Mouse (Mus musculus): ENCODE measurements around the gene Trex1. TPM values are rescaled to one million over a fixed set of nuclear protein-coding genes. Genes with fewer than 3 reads are reported as not detected.

The Trex1 gene
- polyA plus RNA-seq, 1 experiment from 2014 or later = 13.0 TPM

- no peaks in the 10 kb centered on the region for H3K36me3 ChIP-seq (ENCODE audit: control insufficient read depth, insufficient read depth, low read length)
- H3K27ac ChIP-seq (ENCODE audit: low read length) = peak overlapping the region; percentile 97; the same call in 1 of the 2 replicates
- ATAC-seq = peak; percentile 15; the same call in 1 of the 2 replicates
- H3K4me1 ChIP-seq (ENCODE audit: control insufficient read depth, insufficient read depth, low read length) = peaks cover 41% of the 10 kb centered on the region
- 0 out of 2 replicates have a peak overlapping the region, but pooled peaks have one; percentile 4 for H3K4me2 ChIP-seq (ENCODE audit: low read depth, low read length)
- H3K9ac ChIP-seq (ENCODE audit: low read depth, low read length) = no peak overlapping the region
- no peak overlapping the region for H3K4me3 ChIP-seq (ENCODE audit: low read length)
- 25% methylated on average over 4 of the region's 6 CpGs for WGBS
- H3K27me3 ChIP-seq (replicated peaks; ENCODE audit: control insufficient read depth, insufficient read depth, low read length) = no peaks in the 10 kb centered on the region
- no peaks in the 10 kb centered on the region for H3K9me3 ChIP-seq (ENCODE audit: control insufficient read depth, low read length)
Measured at GRCm38 (mm10) chr9:109098969-109099368, 39.4 kb upstream of the Trex1 start.

- WGBS = 74% methylated on average over 8 of the region's 8 CpGs
- Histone ChIP-seq H3K9me3 (ENCODE audit: control insufficient read depth, low read length) (no peaks in the 10 kb centered on the region), H3K4me3 (ENCODE audit: low read length) (peak overlapping the region; percentile 9; the same call in 1 of the 2 replicates), H3K27ac (ENCODE audit: low read length) (peak overlapping the region; percentile 97), H3K4me2 (ENCODE audit: low read depth, low read length) (peak overlapping the region; percentile 91; the same call in 1 of the 2 replicates), H3K27me3 (replicated peaks; ENCODE audit: control insufficient read depth, insufficient read depth, low read length) (no peaks in the 10 kb centered on the region), H3K9ac (ENCODE audit: low read depth, low read length) (peak overlapping the region; percentile 85; the same call in 1 of the 2 replicates), H3K4me1 (ENCODE audit: control insufficient read depth, insufficient read depth, low read length) (peaks cover 46% of the 10 kb centered on the region), H3K36me3 (ENCODE audit: control insufficient read depth, insufficient read depth, low read length) (no peaks in the 10 kb centered on the region)
- ATAC-seq = no peak
Measured at GRCm38 (mm10) chr9:109098366-109098765, 38.8 kb upstream of the Trex1 start.

DNA sequence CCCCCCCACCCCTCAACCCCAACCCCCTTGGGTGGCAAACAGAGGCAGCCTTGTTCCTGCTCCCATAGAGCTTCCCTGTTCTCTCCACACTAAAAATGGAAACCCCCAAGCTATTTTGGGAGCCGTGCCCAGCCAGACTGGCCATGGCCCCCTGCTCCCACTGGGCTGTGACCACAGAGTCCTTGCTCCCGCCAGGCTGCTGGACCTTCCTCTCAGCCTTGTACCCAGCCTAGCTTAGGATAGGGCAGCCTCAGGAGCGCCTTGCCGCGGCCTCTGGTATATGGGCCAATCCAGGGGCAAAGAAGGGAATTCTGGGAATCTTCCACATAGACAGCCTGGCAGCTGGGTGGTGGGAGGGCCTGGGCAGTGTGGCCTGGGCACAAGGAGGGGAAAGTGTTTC is 38.3 kb upstream of the Trex1 start:
- Histone ChIP-seq H3K27ac (ENCODE audit: low read length) (peak overlapping the region; percentile 97), H3K9me3 (ENCODE audit: control insufficient read depth, low read length) (no peaks in the 10 kb centered on the region), H3K4me1 (ENCODE audit: control insufficient read depth, insufficient read depth, low read length) (peaks cover 46% of the 10 kb centered on the region), H3K4me2 (ENCODE audit: low read depth, low read length) (peak overlapping the region; percentile 91), H3K9ac (ENCODE audit: low read depth, low read length) (peak overlapping the region; percentile 85), H3K4me3 (ENCODE audit: low read length) (no peak overlapping the region), H3K27me3 (replicated peaks; ENCODE audit: control insufficient read depth, insufficient read depth, low read length) (no peaks in the 10 kb centered on the region), H3K36me3 (ENCODE audit: control insufficient read depth, insufficient read depth, low read length) (no peaks in the 10 kb centered on the region)
- no peak for ATAC-seq
- WGBS = 63% methylated on average over 5 of the region's 5 CpGs

GRCm38 (mm10) chr9:109097291-109097690 is 37.8 kb upstream of the Trex1 start:
- Histone ChIP-seq H3K27me3 (replicated peaks; ENCODE audit: control insufficient read depth, insufficient read depth, low read length) (no peaks in the 10 kb centered on the region), H3K4me2 (ENCODE audit: low read depth, low read length) (peak overlapping the region; percentile 91), H3K36me3 (ENCODE audit: control insufficient read depth, insufficient read depth, low read length) (no peaks in the 10 kb centered on the region), H3K9ac (ENCODE audit: low read depth, low read length) (peak overlapping the region; percentile 85), H3K4me3 (ENCODE audit: low read length) (peak overlapping the region; percentile 70; the same call in 1 of the 2 replicates), H3K9me3 (ENCODE audit: control insufficient read depth, low read length) (no peaks in the 10 kb centered on the region), H3K27ac (ENCODE audit: low read length) (peak overlapping the region; percentile 97), H3K4me1 (ENCODE audit: control insufficient read depth, insufficient read depth, low read length) (peaks cover 46% of the 10 kb centered on the region)
- ATAC-seq = no peak
- WGBS = 34% methylated on average over 6 of the region's 6 CpGs

GRCm38 (mm10) chr9:109096856-109097255 is 37.3 kb upstream of the Trex1 start:
- Histone ChIP-seq H3K4me2 (ENCODE audit: low read depth, low read length) (peak overlapping the region; percentile 91), H3K27me3 (replicated peaks; ENCODE audit: control insufficient read depth, insufficient read depth, low read length) (no peaks in the 10 kb centered on the region), H3K4me1 (ENCODE audit: control insufficient read depth, insufficient read depth, low read length) (peaks cover 46% of the 10 kb centered on the region), H3K4me3 (ENCODE audit: low read length) (peak overlapping the region; percentile 70), H3K9me3 (ENCODE audit: control insufficient read depth, low read length) (no peaks in the 10 kb centered on the region), H3K36me3 (ENCODE audit: control insufficient read depth, insufficient read depth, low read length) (peaks cover 2% of the 10 kb centered on the region; the same call in 1 of the 2 replicates), H3K9ac (ENCODE audit: low read depth, low read length) (peak overlapping the region; percentile 85), H3K27ac (ENCODE audit: low read length) (peak overlapping the region; percentile 97)
- 26% methylated on average over 6 of the region's 6 CpGs for WGBS
- ATAC-seq = no peak

- H3K9ac ChIP-seq (ENCODE audit: low read depth, low read length) = peak overlapping the region; percentile 85
- ATAC-seq = no peak
- WGBS = 24% methylated on average over 9 of the region's 9 CpGs
- H3K36me3 ChIP-seq (ENCODE audit: control insufficient read depth, insufficient read depth, low read length) = peaks cover 2% of the 10 kb centered on the region; the same call in 1 of the 2 replicates
- H3K4me1 ChIP-seq (ENCODE audit: control insufficient read depth, insufficient read depth, low read length) = peaks cover 46% of the 10 kb centered on the region
- H3K9me3 ChIP-seq (ENCODE audit: control insufficient read depth, low read length) = no peaks in the 10 kb centered on the region
- H3K27me3 ChIP-seq (replicated peaks; ENCODE audit: control insufficient read depth, insufficient read depth, low read length) = no peaks in the 10 kb centered on the region
- H3K4me2 ChIP-seq (ENCODE audit: low read depth, low read length) = peak overlapping the region; percentile 91
- peak overlapping the region; percentile 70 for H3K4me3 ChIP-seq (ENCODE audit: low read length)
- peak overlapping the region; percentile 97 for H3K27ac ChIP-seq (ENCODE audit: low read length)
Measured at GRCm38 (mm10) chr9:109096251-109096661, 36.7 kb upstream of the Trex1 start.

GRCm38 (mm10) chr9:109095137-109095982 is 35.8 kb upstream of the Trex1 start, which contains the start of gene Plxnb1:
Gene Plxnb1, plus strand, starts transcription at chr9:109095389.
- Histone ChIP-seq H3K4me1 (ENCODE audit: control insufficient read depth, insufficient read depth, low read length) (peaks cover 46% of the 10 kb centered on the region), H3K4me2 (ENCODE audit: low read depth, low read length) (peak within 1 kb of the TSS; percentile 91), H3K9ac (ENCODE audit: low read depth, low read length) (peak within 1 kb of the TSS; percentile 85), H3K27me3 (replicated peaks; ENCODE audit: control insufficient read depth, insufficient read depth, low read length) (no peaks in the 10 kb centered on the region), H3K9me3 (ENCODE audit: control insufficient read depth, low read length) (no peaks in the 10 kb centered on the region), H3K27ac (ENCODE audit: low read length) (peak within 1 kb of the TSS; percentile 97), H3K4me3 (ENCODE audit: low read length) (peak within 1 kb of the TSS; percentile 70), H3K36me3 (ENCODE audit: control insufficient read depth, insufficient read depth, low read length) (peaks cover 2% of the 10 kb centered on the region; the same call in 1 of the 2 replicates)
- peak; percentile 54 for ATAC-seq
- WGBS = under 1% methylated on average over 102 of the region's 102 CpGs

- H3K9me3 ChIP-seq (ENCODE audit: control insufficient read depth, low read length) = no peaks in the 10 kb centered on the region
- no peaks in the 10 kb centered on the region for H3K27me3 ChIP-seq (replicated peaks; ENCODE audit: control insufficient read depth, insufficient read depth, low read length)
- H3K4me3 ChIP-seq (ENCODE audit: low read length) = peak overlapping the region; percentile 70
- H3K4me2 ChIP-seq (ENCODE audit: low read depth, low read length) = peak overlapping the region; percentile 91
- peak; percentile 73 for ATAC-seq
- peak overlapping the region; percentile 85 for H3K9ac ChIP-seq (ENCODE audit: low read depth, low read length)
- H3K36me3 ChIP-seq (ENCODE audit: control insufficient read depth, insufficient read depth, low read length) = peaks cover 2% of the 10 kb centered on the region; the same call in 1 of the 2 replicates
- H3K4me1 ChIP-seq (ENCODE audit: control insufficient read depth, insufficient read depth, low read length) = peaks cover 46% of the 10 kb centered on the region
- 2% methylated on average over 21 of the region's 21 CpGs for WGBS
- peak overlapping the region; percentile 97 for H3K27ac ChIP-seq (ENCODE audit: low read length)
Measured at GRCm38 (mm10) chr9:109094553-109095136, 35.1 kb upstream of the Trex1 start.
